Mouse (Mus musculus): Measurements from ENCODE around the gene Wwox. TPM values are rescaled to one million over a fixed set of nuclear protein-coding genes. Genes with fewer than 3 reads are reported as not detected.

Gene Wwox
- polyA plus RNA-seq, 1 experiment from 2014 or later: 20.0 TPM

GRCm38 (mm10) chr8:114869321-114869720, 429.9 kb downstream of the Wwox start:
- H3K27ac ChIP-seq: no peak overlapping the region
- H3K4me3 ChIP-seq: no peak overlapping the region
- no peaks in the 10 kb centered on the region for H3K36me3 ChIP-seq
- H3K9ac ChIP-seq: no peak overlapping the region
- no peak overlapping the region for H3K4me2 ChIP-seq
- WGBS: 81% methylated on average over 6 of the region's 6 CpGs
- H3K9me3 ChIP-seq: no peaks in the 10 kb centered on the region
- peaks cover 11% of the 10 kb centered on the region for H3K4me1 ChIP-seq
- ATAC-seq (ENCODE audit: borderline replicate concordance, extremely low read depth, low FRiP score, low TSS enrichment): no peak
- no peaks in the 10 kb centered on the region for H3K27me3 ChIP-seq

GRCm38 (mm10) chr8:114870410-114870809, 431.0 kb downstream of the Wwox start:
- 88% methylated on average over 8 of the region's 8 CpGs for WGBS
- no peaks in the 10 kb centered on the region for H3K27me3 ChIP-seq

GRCm38 (mm10) chr8:114872491-114872890, 433.0 kb downstream of the Wwox start:
- ATAC-seq (ENCODE audit: borderline replicate concordance, extremely low read depth, low FRiP score, low TSS enrichment): no peak

More at GRCm38 (mm10) chr8:114870410-114870809, 431.0 kb downstream of the Wwox start:
- H3K36me3 ChIP-seq: no peaks in the 10 kb centered on the region
- ATAC-seq (ENCODE audit: borderline replicate concordance, extremely low read depth, low FRiP score, low TSS enrichment): no peak
- no peak overlapping the region for H3K4me3 ChIP-seq
- no peaks in the 10 kb centered on the region for H3K9me3 ChIP-seq
- peaks cover 14% of the 10 kb centered on the region for H3K4me1 ChIP-seq
- no peak overlapping the region for H3K9ac ChIP-seq
- H3K27ac ChIP-seq: no peak overlapping the region
- H3K4me2 ChIP-seq: no peak overlapping the region

GRCm38 (mm10) chr8:114875161-114875560, 435.7 kb downstream of the Wwox start:
- H3K27ac ChIP-seq: peak overlapping the region; percentile 88

More at GRCm38 (mm10) chr8:114872491-114872890, 433.0 kb downstream of the Wwox start:
- H3K9ac ChIP-seq: no peak overlapping the region
- H3K27me3 ChIP-seq: no peaks in the 10 kb centered on the region
- H3K4me1 ChIP-seq: peaks cover 34% of the 10 kb centered on the region
- H3K36me3 ChIP-seq: no peaks in the 10 kb centered on the region
- no peaks in the 10 kb centered on the region for H3K9me3 ChIP-seq
- H3K4me2 ChIP-seq: no peak overlapping the region
- 33% methylated on average over 3 of the region's 3 CpGs for WGBS
- H3K27ac ChIP-seq: no peak overlapping the region
- H3K4me3 ChIP-seq: no peak overlapping the region

GRCm38 (mm10) chr8:114876161-114876611, 436.7 kb downstream of the Wwox start:
- H3K4me2 ChIP-seq: peak overlapping the region; percentile 41
- peak overlapping the region; percentile 88 for H3K27ac ChIP-seq
- H3K9me3 ChIP-seq: no peaks in the 10 kb centered on the region
- peaks cover 38% of the 10 kb centered on the region for H3K4me1 ChIP-seq
- H3K36me3 ChIP-seq: no peaks in the 10 kb centered on the region
- H3K4me3 ChIP-seq: no peak overlapping the region
- no peaks in the 10 kb centered on the region for H3K27me3 ChIP-seq
- 3% methylated on average over 11 of the region's 11 CpGs for WGBS
- no peak overlapping the region for H3K9ac ChIP-seq
- ATAC-seq (ENCODE audit: borderline replicate concordance, extremely low read depth, low FRiP score, low TSS enrichment): peak; percentile 65; the same call in 1 of the 2 replicates

More at GRCm38 (mm10) chr8:114875161-114875560, 435.7 kb downstream of the Wwox start:
- ATAC-seq (ENCODE audit: borderline replicate concordance, extremely low read depth, low FRiP score, low TSS enrichment): no peak
- Histone ChIP-seq H3K27me3 (no peaks in the 10 kb centered on the region), H3K4me2 (no peak overlapping the region), H3K4me1 (peaks cover 36% of the 10 kb centered on the region), H3K9ac (no peak overlapping the region), H3K9me3 (no peaks in the 10 kb centered on the region), H3K36me3 (no peaks in the 10 kb centered on the region), H3K4me3 (no peak overlapping the region)
- WGBS: 74% methylated on average over 5 of the region's 5 CpGs

- peak; percentile 70; the same call in 1 of the 2 replicates for ATAC-seq (ENCODE audit: borderline replicate concordance, extremely low read depth, low FRiP score, low TSS enrichment)
- no peak overlapping the region for H3K4me3 ChIP-seq
- H3K36me3 ChIP-seq: no peaks in the 10 kb centered on the region
- H3K9ac ChIP-seq: no peak overlapping the region
- 17% methylated on average over 9 of the region's 9 CpGs for WGBS
- peak overlapping the region; percentile 88 for H3K27ac ChIP-seq
- no peaks in the 10 kb centered on the region for H3K9me3 ChIP-seq
- H3K4me2 ChIP-seq: peak overlapping the region; percentile 41; the same call in 1 of the 2 replicates
- H3K27me3 ChIP-seq: no peaks in the 10 kb centered on the region
- H3K4me1 ChIP-seq: peaks cover 44% of the 10 kb centered on the region
Measured at GRCm38 (mm10) chr8:114876696-114877206, 437.3 kb downstream of the Wwox start.

- no peak for ATAC-seq (ENCODE audit: borderline replicate concordance, extremely low read depth, low FRiP score, low TSS enrichment)
- 62% methylated on average over 10 of the region's 10 CpGs for WGBS
- H3K4me3 ChIP-seq: no peak overlapping the region
- H3K27ac ChIP-seq: peak overlapping the region; percentile 88
- H3K36me3 ChIP-seq: no peaks in the 10 kb centered on the region
- peaks cover 45% of the 10 kb centered on the region for H3K4me1 ChIP-seq
- H3K27me3 ChIP-seq: no peaks in the 10 kb centered on the region
- H3K4me2 ChIP-seq: no peak overlapping the region
- no peaks in the 10 kb centered on the region for H3K9me3 ChIP-seq
- H3K9ac ChIP-seq: no peak overlapping the region
Measured at GRCm38 (mm10) chr8:114877234-114877633, 437.8 kb downstream of the Wwox start.

- 83% methylated on average over 14 of the region's 14 CpGs for WGBS
- Histone ChIP-seq H3K4me1 (peaks cover 44% of the 10 kb centered on the region), H3K27me3 (no peaks in the 10 kb centered on the region), H3K9ac (no peak overlapping the region), H3K36me3 (no peaks in the 10 kb centered on the region), H3K27ac (no peak overlapping the region), H3K4me2 (no peak overlapping the region), H3K9me3 (no peaks in the 10 kb centered on the region), H3K4me3 (no peak overlapping the region)
- no peak for ATAC-seq (ENCODE audit: borderline replicate concordance, extremely low read depth, low FRiP score, low TSS enrichment)
Measured at GRCm38 (mm10) chr8:114878449-114879276, 439.2 kb downstream of the Wwox start.

GRCm38 (mm10) chr8:114879277-114879568, 439.8 kb downstream of the Wwox start:
- Histone ChIP-seq H3K4me1 (peaks cover 49% of the 10 kb centered on the region), H3K36me3 (no peaks in the 10 kb centered on the region), H3K9ac (no peak overlapping the region), H3K4me2 (no peak overlapping the region), H3K4me3 (no peak overlapping the region), H3K9me3 (no peaks in the 10 kb centered on the region), H3K27ac (no peak overlapping the region), H3K27me3 (no peaks in the 10 kb centered on the region)
- WGBS: 87% methylated on average over 4 of the region's 4 CpGs
- no peak for ATAC-seq (ENCODE audit: borderline replicate concordance, extremely low read depth, low FRiP score, low TSS enrichment)

- no peaks in the 10 kb centered on the region for H3K9me3 ChIP-seq
- no peak for ATAC-seq (ENCODE audit: borderline replicate concordance, extremely low read depth, low FRiP score, low TSS enrichment)
- H3K36me3 ChIP-seq: no peaks in the 10 kb centered on the region
- peaks cover 49% of the 10 kb centered on the region for H3K4me1 ChIP-seq
- H3K27me3 ChIP-seq: no peaks in the 10 kb centered on the region
- H3K4me2 ChIP-seq: no peak overlapping the region
- H3K27ac ChIP-seq: no peak overlapping the region
- no peak overlapping the region for H3K9ac ChIP-seq
- 42% methylated on average over 2 of the region's 2 CpGs for WGBS
- H3K4me3 ChIP-seq: no peak overlapping the region
Measured at GRCm38 (mm10) chr8:114879678-114880077, 440.2 kb downstream of the Wwox start.

GRCm38 (mm10) chr8:114880475-114881135, 441.1 kb downstream of the Wwox start:
- Histone ChIP-seq H3K27ac (no peak overlapping the region), H3K4me3 (no peak overlapping the region), H3K9ac (no peak overlapping the region), H3K27me3 (no peaks in the 10 kb centered on the region), H3K4me1 (peaks cover 51% of the 10 kb centered on the region), H3K36me3 (no peaks in the 10 kb centered on the region), H3K4me2 (no peak overlapping the region), H3K9me3 (no peaks in the 10 kb centered on the region)
- WGBS: 75% methylated on average over 8 of the region's 8 CpGs
- ATAC-seq (ENCODE audit: borderline replicate concordance, extremely low read depth, low FRiP score, low TSS enrichment): no peak
